22 mouse cellular contexts compared by ENCODE assay signal in genomic region chr2:51674321-51674720, GRCm38 (mm10). TPM values are rescaled to one million over a fixed set of nuclear protein-coding genes. Genes with fewer than 3 reads are reported as not detected.
DNase-seq lines count a peak whose midpoint lies in the region; ATAC-seq lines count a peak whose summit lies in the region.
"Had no signal": no experiment of that assay in that cellular context is flagged by ENCODE, and none has a peak within 500 bp of the region (broad histone marks: within the 10 kb centered on the region; RNA-seq: fewer than 3 reads in every experiment).

No protein-coding gene starts in this region.

- no peaks in the 10 kb centered on the region for H3K4me1 ChIP-seq in kidney, embryonic 15.5 days
- no peaks in the 10 kb centered on the region for H3K4me1 ChIP-seq in midbrain, embryonic 14.5 days (ENCODE audit: control insufficient read depth, insufficient read depth, low read length)
- H3K4me1 ChIP-seq: lung, embryonic 15.5 days; megakaryocyte, embryonic 14.5 days; stomach, embryonic 15.5 days had no signal

- H3K4me2 ChIP-seq in kidney, embryonic 15.5 days, result no peak overlapping the region
- no peak overlapping the region for H3K4me2 ChIP-seq in midbrain, embryonic 14.5 days (ENCODE audit: low read length)
- H3K4me2 ChIP-seq: embryonic facial prominence, embryonic 12.5 days; lung, embryonic 15.5 days; stomach, embryonic 15.5 days had no signal

- no peak overlapping the region for H3K9ac ChIP-seq in kidney, embryonic 15.5 days
- H3K9ac ChIP-seq in midbrain, embryonic 14.5 days (replicated peaks; ENCODE audit: low read length), result no peak overlapping the region
- H3K9ac ChIP-seq: embryonic facial prominence, embryonic 12.5 days; forebrain, postnatal 0 days; lung, embryonic 15.5 days; stomach, embryonic 15.5 days had no signal

- H3K4me3 ChIP-seq in kidney, embryonic 15.5 days (replicated peaks), result no peak overlapping the region
- H3K4me3 ChIP-seq in midbrain, embryonic 14.5 days (replicated peaks; ENCODE audit: low read depth, low read length), result no peak overlapping the region
- H3K4me3 ChIP-seq: embryonic facial prominence, embryonic 12.5 days; lung, embryonic 15.5 days; megakaryocyte, embryonic 14.5 days; stomach, embryonic 15.5 days had no signal

- H3K9me3 ChIP-seq in kidney, embryonic 15.5 days (replicated peaks), result no peaks in the 10 kb centered on the region
- H3K9me3 ChIP-seq in midbrain, embryonic 14.5 days (ENCODE audit: control insufficient read depth, low read length), result no peaks in the 10 kb centered on the region
- H3K9me3 ChIP-seq: embryonic facial prominence, embryonic 12.5 days; lung, embryonic 15.5 days; megakaryocyte, embryonic 14.5 days; stomach, embryonic 15.5 days had no signal

- H3K27me3 ChIP-seq in kidney, embryonic 15.5 days, result no peaks in the 10 kb centered on the region
- H3K27me3 ChIP-seq in midbrain, embryonic 14.5 days (ENCODE audit: control insufficient read depth, insufficient read depth, low read length), result no peaks in the 10 kb centered on the region
- H3K27me3 ChIP-seq: embryonic facial prominence, embryonic 12.5 days; lung, embryonic 15.5 days; megakaryocyte, embryonic 14.5 days; stomach, embryonic 15.5 days had no signal

- ATAC-seq in kidney, embryonic 15.5 days (replicated peaks; ENCODE audit: low FRiP score), result no peak
- ATAC-seq in midbrain, embryonic 14.5 days (ENCODE audit: low FRiP score, low TSS enrichment), result no peak
- ATAC-seq: forebrain, postnatal 0 days; hindbrain, embryonic 16.5 days; midbrain, embryonic 16.5 days had no signal

- H3K36me3 ChIP-seq in kidney, embryonic 15.5 days, result no peaks in the 10 kb centered on the region
- H3K36me3 ChIP-seq in midbrain, embryonic 14.5 days (ENCODE audit: control insufficient read depth, insufficient read depth, low read length), result no peaks in the 10 kb centered on the region
- H3K36me3 ChIP-seq: embryonic facial prominence, embryonic 12.5 days; lung, embryonic 15.5 days; stomach, embryonic 15.5 days had no signal

- DNase-seq in cerebellum, postnatal 10 days, result peak; percentile 44 to 45
- no peak for DNase-seq in cerebellum, adult 9-10 months
- DNase-seq in kidney, adult 18-20 months, result peak; percentile 23
- peak; percentile 31 for DNase-seq in NIH3T3 (ENCODE audit: low read depth)
- DNase-seq in kidney, adult 8-10 months, result peak; percentile 29 to 63
- no peak for DNase-seq in midbrain, embryonic 14.5 days
- no peak for DNase-seq in layer of hippocampus, adult 11-12 months (ENCODE audit: low spot score)
- DNase-seq: cerebellum, adult 11-12 months; forebrain, postnatal 0 days; gastrocnemius, postnatal 25 days; liver; spleen, adult 18-20 months; thymus, adult 2 months had no signal

- 84% methylated on average over 2 of the region's 2 CpGs for WGBS in kidney, embryonic 15.5 days
- 93% methylated on average over 2 of the region's 2 CpGs for WGBS in midbrain, embryonic 14.5 days

- H3K27ac ChIP-seq in kidney, embryonic 15.5 days, result no peak overlapping the region
- no peak overlapping the region for H3K27ac ChIP-seq in midbrain, embryonic 14.5 days (replicated peaks; ENCODE audit: low read depth, low read length)
- H3K27ac ChIP-seq: embryonic facial prominence, embryonic 12.5 days; kidney, postnatal 0 days; lung, embryonic 15.5 days; stomach, embryonic 15.5 days had no signal

RNA-seq across cellular contexts. Expression of gene Tas2r134, which starts 47.0 kb away (rescaled TPM):
- polyA plus RNA-seq in kidney, embryonic 15.5 days (2015; fragmentation: Nextera tagmentation; extraction: Ambion mirVana), result not detected in 2 replicates
- polyA plus RNA-seq in midbrain, embryonic 14.5 days (2014; fragmentation: Nextera tagmentation; extraction: Ambion mirVana), result not detected in 2 replicates
- polyA plus RNA-seq: cortical plate, adult 2 months; embryonic facial prominence, embryonic 12.5 days; forebrain, postnatal 0 days; hindbrain, embryonic 16.5 days; kidney, postnatal 0 days; lung, embryonic 15.5 days; midbrain, embryonic 16.5 days; stomach, embryonic 15.5 days; thymus, adult 2 months had no signal

Comparison
In these comparisons a context has a peak if more than half of its experiments do, and no peak if none do; other contexts are left out.
1. DNase-seq: peak in cerebellum, postnatal 10 days (2 of 2), kidney, adult 18-20 months (single experiment), NIH3T3 (single experiment) and kidney, adult 8-10 months (2 of 2); none in cerebellum, adult 9-10 months (single experiment), midbrain, embryonic 14.5 days (single experiment) and layer of hippocampus, adult 11-12 months (single experiment).